Mouse (Mus musculus): ENCODE results near the gene Uba7.
A peak's percentile ranks its signal among the peaks of the same experiment; 100 is the strongest.

The Uba7 gene

GRCm38 (mm10) chr9:107962916-107963315 is 12.4 kb upstream of the Uba7 start:
- no peak for DNase-seq

GRCm38 (mm10) chr9:107963700-107964099 is 11.6 kb upstream of the Uba7 start:
- DNase-seq: peak; percentile 66 to 83

- DNase-seq: no peak
These were observed 10.6 kb upstream of the Uba7 start for GRCm38 (mm10) chr9:107964681-107965080.

GRCm38 (mm10) chr9:107966676-107967075 is 8.6 kb upstream of the Uba7 start:
- DNase-seq: no peak

- no peak for DNase-seq
These were observed 7.9 kb upstream of the Uba7 start for GRCm38 (mm10) chr9:107967437-107967836.

- DNase-seq: no peak
These were observed 6.8 kb upstream of the Uba7 start for GRCm38 (mm10) chr9:107968531-107968930.

- no peak for DNase-seq
These were observed 5.0 kb upstream of the Uba7 start for GRCm38 (mm10) chr9:107970311-107970710.

- DNase-seq: no peak
These were observed 3.4 kb upstream of the Uba7 start for GRCm38 (mm10) chr9:107971690-107972541.

GRCm38 (mm10) chr9:107974491-107975171 is 674 bp upstream of the Uba7 start:
- DNase-seq: no peak

- DNase-seq: no peak
These were observed 3.5 kb downstream of the Uba7 start for GRCm38 (mm10) chr9:107978815-107979214.

GRCm38 (mm10) chr9:107981684-107982605 is 6.6 kb downstream of the Uba7 start:
- DNase-seq: no peak

- DNase-seq: peak; percentile 76 to 80
These were observed 7.5 kb downstream of the Uba7 start, which contains the start of gene Gm20661 for GRCm38 (mm10) chr9:107982681-107983346. Gm20661 (plus strand) TSS chr9:107983058.

- DNase-seq: peak; percentile 79 to 81
These were observed 8.2 kb downstream of the Uba7 start for GRCm38 (mm10) chr9:107983421-107983890.

- no peak for DNase-seq
These were observed 8.9 kb downstream of the Uba7 start for GRCm38 (mm10) chr9:107984052-107984753.

GRCm38 (mm10) chr9:107984754-107985055 is 9.4 kb downstream of the Uba7 start:
- no peak for DNase-seq

GRCm38 (mm10) chr9:107985131-107986119 is 10.1 kb downstream of the Uba7 start, which contains the start of gene Inka1:
Inka1 (minus strand) TSS chr9:107985879.
- peak; percentile 86 to 90 for DNase-seq

GRCm38 (mm10) chr9:107986376-107986775 is 11.1 kb downstream of the Uba7 start:
- peak; percentile 84 to 86 for DNase-seq

- no peak for DNase-seq
These were observed 12.6 kb downstream of the Uba7 start for GRCm38 (mm10) chr9:107987950-107988349.

GRCm38 (mm10) chr9:107992197-107992596 is 16.9 kb downstream of the Uba7 start, which contains the start of gene Cdhr4:
Cdhr4 (plus strand) TSS chr9:107992497.
- no peak for DNase-seq

GRCm38 (mm10) chr9:107993013-107993412 is 17.7 kb downstream of the Uba7 start:
- no peak for DNase-seq
